In genomic region chr5:102593058-102593457, GRCm38 (mm10) we compare ENCODE assay signal across 15 mouse cellular contexts.
"Had no signal": no experiment of that assay in that cellular context is flagged by ENCODE, and none has a peak within 500 bp of the region (broad histone marks: within the 10 kb centered on the region; RNA-seq: fewer than 3 reads in every experiment).

No protein-coding gene starts in this region.

- H3K27me3 ChIP-seq: neural tube, embryonic 12.5 days; stomach, embryonic 15.5 days had no signal

- H3K4me3 ChIP-seq: neural tube, embryonic 12.5 days; stomach, embryonic 15.5 days had no signal

- DNase-seq: retina, postnatal 1 day; right cerebral cortex, adult 18-20 months; right cerebral cortex, postnatal 14 days; right cerebral cortex, postnatal 25 days; right cerebral cortex, postnatal 4 days; spleen, adult 18-20 months; thymus, adult 18-20 months; thymus, adult 2 months; thymus, postnatal 14 days; thymus, postnatal 25 days; thymus, postnatal 36 days; thymus, postnatal 4 days had no signal

- H3K27ac ChIP-seq: neural tube, embryonic 12.5 days; stomach, embryonic 15.5 days; stomach, postnatal 0 days had no signal

- H3K4me1 ChIP-seq: neural tube, embryonic 12.5 days; stomach, embryonic 15.5 days had no signal

- H3K9me3 ChIP-seq: neural tube, embryonic 12.5 days; stomach, embryonic 15.5 days had no signal

- H3K4me2 ChIP-seq: neural tube, embryonic 12.5 days; stomach, embryonic 15.5 days had no signal

- H3K36me3 ChIP-seq: neural tube, embryonic 12.5 days; stomach, embryonic 15.5 days had no signal

- H3K9ac ChIP-seq: neural tube, embryonic 12.5 days; stomach, embryonic 15.5 days had no signal
